Mouse (Mus musculus) skeletal muscle tissue, adult 2 months (tissue): ENCODE measurements around the gene Gm49387.

ENCODE experiments used
- DNase-seq: peaks from one replicate; pipeline ENCODE4 v3.0.0-alpha.2; 2012; ENCODE audit warnings: low read depth, low spot score

Gm49387 gene

DNA sequence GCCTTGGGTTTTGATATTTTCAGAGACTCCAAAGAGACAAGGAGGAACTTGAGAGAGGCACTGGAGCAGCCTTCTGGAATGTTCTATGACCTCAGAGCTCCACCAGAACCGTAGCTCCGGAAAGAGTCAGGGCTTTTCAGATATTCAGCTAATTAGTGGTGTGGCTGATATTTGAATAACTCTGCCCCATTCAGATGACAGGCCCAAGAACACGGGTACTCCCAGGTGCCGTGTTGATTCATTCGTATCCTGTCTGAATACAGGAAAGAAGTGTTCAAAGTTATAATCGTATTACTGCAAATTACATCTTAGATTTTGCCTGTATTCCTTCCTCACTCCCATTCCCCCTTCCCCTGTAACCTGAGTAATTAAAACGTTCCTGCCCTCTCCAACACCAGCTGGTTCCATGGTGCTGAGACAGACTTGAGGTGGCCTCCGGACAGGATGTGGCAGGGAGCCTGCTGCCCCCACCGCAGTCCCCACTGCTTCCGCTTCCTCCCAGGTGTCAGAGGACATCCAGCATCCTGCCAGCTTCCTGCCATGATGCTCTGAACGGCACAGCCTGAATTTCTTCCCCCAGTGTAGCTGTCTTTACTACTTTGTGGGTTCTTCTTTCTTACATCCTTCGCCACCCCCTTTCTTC lies 109.1 kb downstream of the Gm49387 start:
- peak; percentile 26 for DNase-seq

DNA sequence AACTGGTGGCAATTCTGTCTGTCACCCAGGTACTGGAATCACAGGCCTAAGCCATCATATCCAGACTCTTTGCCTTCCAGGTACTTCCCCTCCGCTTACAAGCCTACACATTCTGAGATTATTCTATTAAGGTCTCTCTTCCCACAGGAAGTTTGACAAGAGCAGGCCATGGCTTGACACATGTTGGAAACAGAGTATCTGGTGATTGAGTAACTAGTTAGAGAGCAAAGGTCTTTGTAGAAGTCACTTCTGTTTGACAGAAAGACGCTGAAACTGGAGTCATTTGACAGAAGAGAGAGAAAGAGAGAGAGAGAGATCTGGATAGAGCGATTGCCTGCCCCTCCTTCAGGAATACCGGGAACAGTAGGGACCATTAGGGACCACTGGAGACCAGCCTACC lies 109.8 kb downstream of the Gm49387 start:
- DNase-seq, result no peak

DNA sequence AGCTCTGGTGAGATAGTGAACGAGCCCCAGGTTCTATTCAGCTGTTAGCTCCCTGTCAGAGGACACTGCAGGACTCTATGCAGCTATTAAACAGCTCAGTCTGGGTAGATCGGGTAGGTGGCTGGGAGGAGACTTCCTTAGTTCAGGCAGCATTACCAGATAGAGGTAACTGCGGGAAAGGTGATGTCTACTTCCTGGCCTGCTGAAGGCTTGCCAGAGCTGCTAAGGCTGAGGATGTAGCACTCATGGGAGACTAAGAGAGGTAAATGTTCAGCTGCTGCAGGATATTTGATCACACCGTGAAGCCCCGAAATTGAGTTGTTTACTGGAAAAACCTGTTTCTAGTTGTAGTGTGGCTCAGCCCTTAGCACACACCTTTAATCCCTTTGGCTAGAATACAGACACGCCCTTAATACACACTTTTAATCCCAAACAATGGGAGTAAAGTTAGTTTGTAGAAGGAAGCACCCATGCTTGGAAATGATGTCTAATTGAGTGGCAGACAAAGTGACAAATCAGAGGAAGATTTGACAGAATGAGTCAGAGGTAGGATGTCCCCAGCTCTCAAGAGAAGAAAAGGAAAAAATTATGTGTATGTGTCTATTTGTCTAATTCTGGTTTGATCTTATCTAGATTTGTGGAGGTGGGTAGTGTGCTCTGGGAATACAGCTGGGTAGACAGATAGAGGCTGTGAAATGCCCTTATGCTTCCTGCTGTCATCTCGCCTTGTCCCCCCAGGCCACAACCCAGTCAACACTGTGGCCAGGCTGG lies 115.5 kb downstream of the Gm49387 start:
- DNase-seq, result no peak

- DNase-seq, result no peak
These were observed 119.4 kb downstream of the Gm49387 start for GRCm38 (mm10) chr14:31521318-31521717.

- DNase-seq, result peak; percentile 30
These were observed 121.5 kb downstream of the Gm49387 start for GRCm38 (mm10) chr14:31519165-31519564.

DNA sequence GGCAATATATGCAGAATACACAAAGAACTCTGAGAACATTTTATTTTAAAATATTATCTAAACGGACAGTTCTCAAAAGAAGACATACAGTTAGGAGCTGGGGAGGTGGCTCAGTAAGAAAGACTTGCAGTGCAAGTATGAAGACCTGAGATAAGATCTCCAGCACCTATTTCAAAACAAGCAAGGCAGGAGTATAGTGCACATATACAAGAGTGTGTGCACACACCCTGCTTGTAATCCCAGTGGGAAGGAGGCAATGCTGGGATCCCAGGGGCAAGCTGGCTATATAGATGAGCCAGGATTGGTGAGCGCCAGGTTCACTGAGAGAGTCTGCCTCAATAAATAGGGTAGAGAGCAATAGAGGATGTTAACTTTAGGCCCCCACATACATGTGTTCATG lies 124.8 kb downstream of the Gm49387 start:
- DNase-seq, result no peak

DNA sequence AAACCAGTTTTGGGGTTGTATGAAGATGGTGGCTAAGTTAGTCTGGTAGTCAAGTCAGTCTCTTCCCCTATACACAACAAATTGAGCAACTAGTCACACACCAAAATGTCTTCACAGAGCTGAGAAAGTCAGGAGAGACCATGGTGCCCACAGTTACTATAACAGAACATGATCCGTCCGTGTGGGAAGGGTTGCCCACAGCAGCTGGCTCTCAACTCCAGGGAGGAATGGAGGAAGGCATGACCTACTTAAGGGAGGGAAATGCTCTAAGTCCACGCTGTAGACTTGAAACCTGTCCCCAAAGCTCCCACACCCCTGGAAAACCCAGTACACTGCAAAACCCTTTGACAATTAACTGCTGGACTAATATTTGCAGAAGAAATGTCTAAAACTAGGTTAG lies 130.4 kb downstream of the Gm49387 start:
- DNase-seq, result no peak

- DNase-seq, result peak; percentile 48
These were observed 130.8 kb downstream of the Gm49387 start for GRCm38 (mm10) chr14:31509911-31510310.

DNA sequence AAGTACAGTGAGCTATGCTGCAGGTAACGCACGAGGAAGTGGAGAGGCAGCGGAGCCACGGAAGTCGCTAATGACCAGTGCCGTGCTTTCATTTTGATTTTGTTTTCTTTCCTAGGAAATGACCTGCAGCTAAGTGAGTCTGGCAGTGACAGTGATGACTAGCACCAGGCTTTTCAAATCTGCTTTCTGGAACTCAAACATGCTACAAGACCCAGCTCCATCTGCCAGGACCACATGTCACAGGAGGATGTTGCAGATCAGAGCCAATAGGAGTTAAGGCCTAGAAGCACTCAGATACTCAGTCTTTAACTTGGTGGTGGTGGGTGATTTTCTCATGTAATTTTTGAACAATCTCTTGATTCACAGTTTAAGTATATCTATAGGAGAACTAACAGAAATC lies 134.2 kb downstream of the Gm49387 start:
- DNase-seq, result no peak

DNA sequence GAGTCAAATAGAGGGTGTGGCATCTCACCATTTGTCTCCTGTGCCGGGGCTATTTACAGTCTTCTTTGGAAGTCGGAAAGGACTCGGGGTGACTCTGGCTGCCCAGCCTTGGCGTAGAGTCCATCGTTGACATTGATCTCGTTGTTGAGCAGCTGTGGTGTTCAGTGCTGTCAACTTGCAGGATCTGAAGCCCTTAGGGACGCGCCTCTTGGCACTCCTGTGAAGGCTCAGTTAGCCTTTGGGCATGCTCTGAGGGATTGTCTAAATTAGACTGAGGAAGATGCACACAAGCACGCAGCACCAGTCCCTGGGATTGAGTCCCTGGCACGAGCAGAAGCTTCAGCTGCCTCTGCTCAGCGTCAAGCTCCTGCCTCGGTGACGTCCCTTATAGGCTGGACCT lies 137.3 kb downstream of the Gm49387 start:
- peak; percentile 72 for DNase-seq
